Mouse (Mus musculus) retina, postnatal 7 days (tissue): ENCODE results near the gene Mamdc2.

Source experiments
- DNase-seq: peaks from one replicate; pipeline ENCODE4 v3.0.0-alpha.2; 2012; ENCODE audit warnings: low read depth, low spot score

Gene Mamdc2

DNA sequence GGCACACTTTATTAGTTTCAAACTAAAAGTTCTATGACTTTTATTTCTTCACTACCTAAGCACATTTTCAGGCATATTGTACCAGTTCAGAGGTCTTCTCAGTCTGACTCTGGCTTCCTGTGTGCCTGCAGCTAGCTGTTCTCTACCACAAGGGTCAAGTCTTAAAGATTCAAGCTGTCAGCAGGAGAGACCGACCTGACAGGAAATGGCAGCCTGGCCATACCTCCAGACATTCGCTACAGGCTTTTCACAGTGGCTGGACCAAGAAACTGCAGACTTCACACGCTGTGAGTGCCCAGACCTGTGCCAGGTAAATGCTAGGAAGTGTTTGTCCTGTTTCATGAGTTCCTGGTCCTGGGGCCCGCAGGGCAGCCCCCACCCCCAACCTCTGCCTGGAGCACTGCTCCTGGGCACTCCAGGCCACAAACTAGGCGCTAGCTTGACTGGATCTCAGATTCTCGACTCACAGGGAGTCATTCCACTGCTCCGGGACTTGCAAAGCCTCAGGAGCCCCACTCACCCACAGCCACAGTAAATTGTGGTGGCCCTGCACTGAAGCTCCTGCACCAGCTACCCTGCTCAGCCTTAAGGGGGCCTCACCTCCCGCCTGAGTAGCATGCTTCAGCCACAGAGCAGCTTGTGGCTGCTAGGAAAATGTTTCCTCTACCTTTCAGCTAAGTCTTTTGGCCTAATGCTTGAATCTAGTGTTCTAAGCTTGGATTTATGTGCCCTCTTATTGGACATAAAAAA, 166.2 kb downstream of the Mamdc2 start:
- no peak for DNase-seq

DNA sequence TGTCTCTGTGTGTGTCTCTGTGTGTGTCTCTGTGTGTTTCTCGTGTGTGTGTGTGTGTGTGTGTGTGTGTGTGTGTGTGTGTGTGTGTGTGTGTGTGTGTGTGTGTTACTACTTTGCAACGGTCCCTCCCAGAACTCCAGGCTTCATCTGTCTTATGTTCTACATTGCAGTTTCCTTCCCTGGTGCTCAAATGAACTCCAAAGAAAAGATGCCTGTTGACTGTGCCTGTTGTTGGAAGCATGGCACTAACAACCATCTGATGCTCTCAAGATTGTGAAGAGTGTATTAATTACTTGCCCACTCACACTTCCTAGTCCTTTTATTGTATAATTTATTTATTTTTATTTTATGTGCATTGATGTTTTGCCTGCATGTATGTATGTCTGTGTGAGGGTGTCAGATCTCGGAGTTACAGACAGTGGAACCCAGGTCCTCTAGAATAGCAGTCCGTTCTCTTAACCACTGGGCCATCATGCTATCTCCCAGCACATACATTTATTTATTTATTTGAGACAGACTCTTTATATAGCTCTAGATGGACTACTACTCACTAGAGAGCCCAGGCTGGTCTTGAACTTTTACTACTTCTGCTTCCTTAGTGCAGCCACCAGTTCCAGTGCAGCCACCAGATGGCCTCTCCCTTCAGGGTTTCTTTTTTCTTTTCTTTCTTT, 174.1 kb downstream of the Mamdc2 start:
- DNase-seq: no peak

DNA sequence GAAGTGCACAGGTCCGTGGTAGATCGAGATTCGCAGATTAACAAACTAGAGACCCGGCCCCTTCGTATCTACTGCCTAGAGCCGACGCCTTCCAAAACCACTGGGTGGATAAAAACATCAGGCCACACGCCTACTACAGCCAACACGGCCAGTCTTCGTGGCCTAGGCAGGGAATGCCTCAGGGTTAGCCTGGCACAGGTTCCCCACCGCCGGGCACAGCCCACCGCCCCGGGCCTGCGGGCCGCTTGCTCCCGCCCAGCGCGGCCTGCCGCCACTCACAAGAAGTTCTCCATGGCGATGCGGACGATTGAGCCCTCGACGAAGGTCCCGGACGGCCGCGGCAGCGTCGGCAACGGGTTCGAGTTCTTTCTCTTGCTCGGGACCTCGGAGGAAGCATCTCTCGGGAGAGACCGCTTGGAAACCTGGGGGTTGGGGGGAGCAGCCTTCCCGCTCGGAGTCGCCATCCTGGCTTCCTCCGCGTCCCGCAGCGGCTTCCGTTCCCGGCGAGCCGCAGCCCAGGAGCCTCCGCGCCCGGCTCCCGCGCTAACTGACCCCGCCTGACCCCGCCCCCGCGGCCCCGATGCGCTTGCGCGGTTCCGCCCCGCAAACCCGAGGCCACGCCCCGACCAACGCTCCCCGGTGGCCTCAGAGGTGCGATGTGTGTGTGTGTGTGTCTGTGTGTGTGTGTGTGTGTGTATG, 174.7 kb downstream of the Mamdc2 start, which contains the start of gene Smc5:
Smc5 (minus strand) TSS at position 543 of the 699 bp plus-strand sequence.
- peak; percentile 71 for DNase-seq

DNA sequence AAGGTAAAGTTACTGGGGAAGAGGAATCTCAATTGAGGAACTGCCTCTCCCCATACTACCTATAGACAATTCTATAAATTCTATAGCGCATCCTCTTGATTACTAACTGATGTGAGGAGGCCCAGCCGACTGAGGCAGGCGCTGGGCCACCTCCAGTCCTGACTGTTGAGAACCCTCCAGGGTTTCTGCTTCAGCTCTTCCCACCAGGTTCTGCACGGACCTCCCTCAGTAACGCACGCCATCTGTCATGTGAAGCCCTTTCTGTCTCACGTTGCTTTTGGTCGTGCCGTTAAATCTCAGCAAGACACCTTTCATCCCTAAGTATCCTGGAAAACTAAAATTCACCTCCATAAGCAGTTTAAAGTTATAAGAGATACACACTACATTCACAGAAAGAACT, 191.5 kb downstream of the Mamdc2 start:
- DNase-seq: no peak
